Mouse (Mus musculus) frontal cortex, adult 2 months (tissue): ENCODE data around the gene Rhbdl1. TPM values are rescaled to one million over a fixed set of nuclear protein-coding genes. Genes with fewer than 3 reads are reported as not detected.
A peak's percentile ranks its signal among the peaks of the same experiment; 100 is the strongest.

Source experiments
- DNase-seq, 2 experiments: peaks; one replicate each; pipeline ENCODE4 v3.0.0; 2022; ENCODE audit warnings: low spot score in 1 of 2; ENCODE audit errors: extremely low spot score in 1 of 2
- polyA plus RNA-seq: library from polyadenylated mRNA; depleted of rRNA; stranded (reverse); fragments of >200 nt; gene quantifications from 2 replicates; pipeline ENCODE4 v1.2.3, GENCODE M21; 2012; rRNA removed

Rhbdl1 gene
- polyA plus RNA-seq, result 106 and 111 TPM in 2 replicates

DNA sequence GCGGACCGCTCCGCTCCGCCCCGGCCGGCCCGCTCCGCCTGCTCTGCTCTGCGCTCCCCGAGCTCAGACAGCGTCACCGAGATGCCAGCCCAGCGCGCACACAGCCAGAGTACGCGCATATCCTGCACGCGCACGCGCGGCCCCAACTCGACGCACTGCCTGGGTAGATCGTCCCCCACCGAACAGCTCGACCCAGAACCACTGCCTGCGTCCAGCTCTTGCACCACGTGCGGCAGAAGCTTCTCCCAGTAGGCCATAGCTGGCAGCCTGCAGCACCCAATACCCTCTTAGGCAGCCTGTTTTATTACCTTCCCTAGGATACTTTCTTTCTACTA lies at the start of gene Rhbdl1:
Rhbdl1 (minus strand) TSS at position 220 of the 335 bp plus-strand sequence.
- peak in 1 of 2 experiments; percentile 89 for DNase-seq

DNA sequence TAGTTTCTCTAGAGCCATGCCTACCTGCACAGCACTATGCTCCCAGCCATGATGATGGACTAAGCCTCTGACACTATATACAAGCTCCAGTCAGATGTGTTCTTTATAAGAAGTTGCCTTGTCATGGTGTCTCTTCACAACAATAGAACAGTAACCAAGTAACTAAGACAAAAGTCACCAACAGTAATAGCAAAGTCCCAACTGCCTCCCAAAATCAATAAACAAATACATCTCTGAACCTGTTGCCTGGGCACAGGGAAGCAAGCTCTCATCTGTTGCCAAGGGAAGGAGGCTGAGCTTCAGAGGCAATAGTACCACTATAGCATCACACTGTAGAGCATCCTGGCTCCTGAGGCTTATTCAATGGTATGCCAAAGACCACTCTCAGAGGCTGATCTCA lies 49.7 kb upstream of the Rhbdl1 start:
- no peak for DNase-seq

DNA sequence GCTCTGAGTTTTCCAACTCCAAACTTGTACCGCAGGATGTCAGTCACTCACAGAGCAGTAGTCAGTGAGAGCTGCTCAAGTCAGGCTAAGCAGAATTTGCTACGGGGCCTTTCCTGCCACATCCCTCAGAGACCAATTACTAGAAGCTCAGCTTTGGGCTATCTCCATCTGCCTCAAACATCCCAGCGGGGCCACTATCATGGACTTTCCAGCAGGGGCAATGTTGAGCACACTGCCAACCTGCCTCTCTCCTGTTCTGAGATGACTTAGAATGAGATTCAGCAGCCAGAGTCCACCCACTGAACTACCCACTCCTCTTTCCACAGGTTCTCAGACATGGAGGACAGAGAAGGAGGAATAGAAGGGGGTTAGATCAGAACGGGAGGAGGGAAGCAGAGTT lies 48.5 kb upstream of the Rhbdl1 start:
- peak in 1 of 2 experiments; percentile 53 for DNase-seq

DNA sequence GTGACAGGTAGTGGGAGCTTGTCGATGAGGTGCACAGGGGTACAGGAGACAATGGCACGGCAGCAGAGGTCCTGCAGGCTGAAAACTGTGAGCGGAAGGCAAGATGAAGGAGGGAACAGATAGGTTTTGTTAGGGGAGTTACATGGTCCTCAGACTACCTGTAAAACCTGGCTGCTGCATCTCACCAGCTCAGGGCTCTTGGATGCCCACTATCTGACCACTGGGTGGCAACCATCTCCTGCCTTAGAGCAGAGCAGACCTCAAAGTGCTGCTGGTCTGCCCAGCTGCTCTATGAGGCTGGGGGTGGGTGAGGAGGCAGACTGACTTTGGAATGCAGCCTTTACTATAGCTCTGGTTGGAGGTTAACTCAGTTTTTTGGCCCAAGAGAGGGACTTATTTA lies 46.7 kb upstream of the Rhbdl1 start:
- no peak for DNase-seq

DNA sequence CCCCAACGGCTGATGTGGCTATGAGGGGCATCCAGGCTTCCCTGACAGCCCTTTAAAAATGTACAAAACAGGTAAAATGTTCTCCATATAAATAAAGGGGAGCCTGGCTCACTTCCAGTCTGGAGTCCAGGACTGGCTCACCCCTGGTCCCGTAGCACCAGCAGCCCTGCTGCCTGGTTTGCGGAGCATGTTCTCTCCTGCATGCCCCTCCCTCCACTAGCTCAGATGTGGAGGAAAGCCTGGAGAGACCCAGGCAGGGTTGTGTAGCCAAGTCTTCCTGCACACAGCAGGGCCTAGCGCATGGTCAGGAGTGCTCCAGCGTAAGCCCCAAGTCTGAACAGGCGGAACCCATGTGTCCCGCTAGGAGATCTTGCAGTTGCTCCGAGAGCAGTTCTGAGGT lies 46.2 kb upstream of the Rhbdl1 start:
- no peak for DNase-seq

DNA sequence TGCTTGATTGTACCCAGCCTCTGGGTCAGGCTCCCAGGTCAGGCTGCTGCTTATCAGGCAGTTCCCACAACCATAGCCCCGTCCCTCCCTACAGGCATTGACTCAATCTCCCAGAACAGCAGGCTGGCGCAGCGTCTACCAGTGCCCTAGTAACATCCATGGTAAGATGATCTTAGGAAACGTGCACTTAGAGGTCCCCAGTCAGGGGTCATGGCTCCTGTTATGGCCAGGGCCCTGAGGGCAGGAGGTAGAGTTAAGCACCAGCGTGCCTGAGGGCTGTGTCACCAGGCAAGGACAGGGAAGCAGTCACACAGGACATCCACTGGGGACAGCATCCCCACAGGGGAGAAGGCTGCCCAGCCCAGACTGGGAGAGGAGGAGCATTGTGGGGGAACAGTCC lies 45.2 kb upstream of the Rhbdl1 start:
- no peak for DNase-seq

DNA sequence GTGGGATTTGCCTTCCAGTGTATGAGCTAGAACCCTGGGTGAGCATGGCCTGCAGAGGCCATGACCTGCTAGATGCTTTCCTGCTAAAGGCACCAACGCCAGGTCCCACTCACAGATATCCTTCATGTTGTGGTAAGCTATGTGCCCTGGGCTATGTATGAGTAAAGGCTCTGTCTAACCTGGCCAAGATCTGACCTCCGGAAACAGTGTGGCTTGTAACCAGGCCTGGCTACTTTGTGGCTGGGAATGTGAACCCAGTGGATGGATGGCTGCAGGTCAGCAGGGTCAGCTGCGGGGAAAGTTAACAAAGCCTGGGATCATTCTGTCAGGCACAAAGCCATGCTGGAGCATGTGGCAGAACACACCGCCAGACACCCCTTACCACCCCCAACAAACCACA lies 44.6 kb upstream of the Rhbdl1 start:
- DNase-seq, result no peak

DNA sequence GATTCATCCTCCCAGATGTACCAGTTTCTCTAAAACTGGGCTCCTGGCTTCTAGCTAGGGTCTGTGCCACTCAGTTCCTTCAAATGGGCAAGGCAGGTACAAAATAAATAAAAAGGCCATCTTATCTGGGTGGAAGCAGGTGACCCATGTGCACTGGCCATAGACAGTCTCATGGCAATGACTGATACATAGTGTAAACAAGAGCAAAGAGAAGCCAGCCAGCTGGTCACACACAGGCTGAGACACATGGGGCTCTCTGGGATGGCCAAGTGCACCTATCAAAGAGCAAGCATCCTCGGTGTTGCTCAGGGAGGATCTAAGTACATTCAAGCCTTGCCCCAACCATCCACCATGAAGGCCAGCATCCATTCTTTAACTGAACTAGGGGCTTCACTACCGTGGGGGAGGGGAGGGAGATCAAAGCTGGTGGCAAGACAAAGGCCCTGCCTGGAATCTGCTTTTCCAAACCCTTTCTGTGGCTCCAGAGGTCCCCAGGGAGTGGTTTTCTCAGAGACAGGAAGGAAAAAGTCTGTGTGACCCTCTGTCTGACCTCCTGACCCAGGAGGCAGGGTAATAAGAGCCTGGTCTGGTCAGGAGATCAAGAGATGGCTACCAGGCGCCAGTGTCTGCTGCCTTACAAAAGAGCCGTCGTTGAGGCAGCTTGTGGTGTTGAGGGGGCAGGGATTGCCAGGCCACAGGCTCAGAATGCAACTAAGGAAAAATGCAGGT lies 44.0 kb upstream of the Rhbdl1 start:
- no peak for DNase-seq

DNA sequence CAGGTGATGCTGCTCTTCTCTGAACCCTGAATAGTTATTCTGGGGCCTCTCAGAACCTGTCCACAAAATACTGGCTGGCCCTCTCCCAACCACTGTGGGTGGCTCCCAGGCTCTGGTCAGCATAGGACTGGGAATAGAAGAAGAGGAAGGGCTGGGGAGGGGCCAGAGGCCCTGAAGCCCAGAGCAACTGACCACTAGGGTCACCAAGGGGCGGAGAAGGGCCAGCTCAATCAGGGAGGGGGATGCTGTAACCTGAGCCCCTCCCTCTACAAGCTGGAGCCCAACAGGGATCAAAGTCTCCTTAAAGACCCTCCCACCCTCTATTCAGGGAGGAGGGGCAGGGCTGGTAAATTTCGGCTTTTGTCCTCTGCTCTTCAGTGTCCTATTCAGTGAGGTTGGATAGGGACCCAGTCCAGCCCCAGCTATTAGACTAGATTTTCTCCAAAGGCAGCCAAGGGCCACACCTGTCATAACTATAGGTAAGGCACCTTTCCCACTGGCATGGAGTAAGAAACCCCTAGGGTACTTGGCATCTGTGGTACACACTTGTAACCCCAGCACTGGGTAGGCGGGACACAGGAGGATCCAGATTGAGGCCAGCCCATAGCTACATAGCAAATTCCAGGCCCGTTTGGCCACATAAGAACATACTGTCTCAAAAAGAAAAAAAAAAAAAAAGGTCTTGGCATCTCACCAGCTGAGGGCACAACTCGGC lies 43.3 kb upstream of the Rhbdl1 start, which contains the start of gene Wfikkn1:
Wfikkn1 (minus strand) TSS at position 663 of the 715 bp plus-strand sequence.
- no peak for DNase-seq

DNA sequence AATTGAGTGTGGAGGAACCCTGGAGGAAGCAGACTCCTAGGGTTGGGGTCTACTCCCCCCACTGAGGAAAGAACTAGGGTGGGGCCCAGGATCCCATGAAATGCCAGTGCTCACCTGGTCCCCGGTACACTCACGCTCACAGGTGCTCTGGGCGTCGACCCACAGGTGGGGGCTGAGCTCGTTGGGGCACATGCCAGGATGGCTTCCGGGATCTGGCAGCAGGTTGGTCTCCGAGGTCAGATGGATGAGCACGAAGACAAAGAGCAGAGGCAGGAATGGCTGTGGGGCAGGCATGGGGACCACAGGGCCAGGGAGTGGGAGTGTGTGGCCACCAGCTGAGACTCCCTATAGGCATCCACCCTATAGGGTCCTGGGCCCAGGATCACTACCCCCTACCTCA lies 42.7 kb upstream of the Rhbdl1 start:
- no peak for DNase-seq

DNA sequence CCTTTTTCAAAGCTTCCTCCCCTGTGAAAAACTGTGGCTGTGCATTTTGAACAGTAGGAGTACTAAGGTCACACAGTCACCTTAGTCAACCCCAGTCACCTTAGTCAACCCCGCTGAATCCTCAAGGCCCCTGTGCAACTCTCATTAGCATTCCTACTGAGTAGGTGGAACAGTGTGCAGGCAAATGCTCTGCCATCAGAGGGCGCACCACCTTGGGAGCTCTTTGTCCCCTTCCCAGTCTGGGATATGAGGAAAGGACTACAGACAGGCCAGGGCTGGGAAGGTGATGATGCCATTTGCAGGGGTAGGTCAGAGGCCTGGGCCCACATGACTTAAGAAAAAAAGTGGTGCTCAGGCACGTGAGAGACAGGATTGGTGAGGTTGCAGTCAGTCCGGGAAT lies 42.2 kb upstream of the Rhbdl1 start:
- DNase-seq, result peak in 1 of 2 experiments; percentile 69

DNA sequence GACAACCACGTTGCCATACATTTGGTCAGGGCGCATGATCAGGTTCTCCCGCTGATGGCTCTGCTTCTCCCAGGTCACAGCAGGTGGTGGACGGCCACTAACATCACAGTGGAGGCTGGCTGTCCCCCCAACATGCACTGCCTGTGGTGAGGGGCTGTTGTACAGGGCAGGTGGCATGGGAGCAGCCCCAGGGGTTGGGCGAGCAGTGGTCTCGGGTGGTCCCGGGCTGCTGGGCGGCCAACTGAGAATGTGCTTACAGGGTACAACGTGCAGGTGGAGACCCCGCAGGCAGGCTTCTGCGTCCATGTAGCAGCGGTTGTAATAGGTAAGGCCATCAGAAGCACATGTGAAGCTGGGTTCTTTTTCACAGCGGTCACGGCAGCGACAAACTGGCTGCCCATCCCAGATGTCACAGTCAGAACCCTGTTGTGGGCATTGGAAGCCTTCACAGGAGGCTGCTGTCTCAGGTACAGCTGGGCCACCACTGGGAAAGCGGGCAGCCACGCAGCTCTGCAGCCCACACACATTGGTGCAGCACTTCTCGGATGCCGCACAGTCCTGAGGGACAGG lies 41.6 kb upstream of the Rhbdl1 start:
- no peak for DNase-seq

DNA sequence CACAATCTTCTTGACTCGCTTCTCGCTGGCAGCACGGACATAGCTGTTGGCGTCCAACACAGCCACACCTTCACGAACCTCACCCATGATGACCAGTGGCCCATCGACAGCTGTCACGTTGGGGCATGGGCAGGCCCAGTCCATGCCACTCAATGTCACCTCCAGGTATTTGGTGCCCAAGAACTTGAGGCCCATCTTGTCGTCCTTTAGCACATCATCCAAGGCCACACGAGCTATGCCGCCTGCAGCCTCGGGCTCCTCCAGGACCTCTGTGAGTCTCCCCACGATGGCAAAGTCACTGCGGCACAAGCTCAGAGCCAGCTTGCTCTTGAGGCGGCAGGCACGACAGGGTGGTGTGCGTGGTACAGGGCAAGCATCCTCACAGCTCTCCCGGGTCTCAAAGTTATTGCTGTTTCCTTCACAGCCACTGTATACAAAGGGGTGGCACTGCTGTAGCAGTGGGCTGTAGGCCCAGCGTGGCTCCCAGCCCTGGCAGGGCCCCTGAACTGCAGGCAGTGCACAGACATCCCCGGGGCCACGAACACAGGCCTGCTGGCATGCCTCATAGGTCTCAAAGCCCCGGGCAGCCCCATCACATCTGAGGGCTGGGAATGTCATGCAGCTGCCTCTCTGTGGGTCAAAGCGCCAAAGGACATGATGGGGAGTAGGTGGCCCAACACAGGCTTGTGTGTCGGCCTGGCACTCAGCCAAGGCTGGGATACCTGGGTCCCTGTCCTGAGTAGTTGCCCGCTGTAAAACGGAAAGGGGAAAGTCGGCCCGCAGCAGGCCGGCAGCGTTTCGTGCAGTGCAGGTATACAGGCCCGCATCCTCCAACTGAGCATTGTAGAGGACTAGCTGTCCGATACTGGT lies 40.9 kb upstream of the Rhbdl1 start:
- DNase-seq, result no peak

DNA sequence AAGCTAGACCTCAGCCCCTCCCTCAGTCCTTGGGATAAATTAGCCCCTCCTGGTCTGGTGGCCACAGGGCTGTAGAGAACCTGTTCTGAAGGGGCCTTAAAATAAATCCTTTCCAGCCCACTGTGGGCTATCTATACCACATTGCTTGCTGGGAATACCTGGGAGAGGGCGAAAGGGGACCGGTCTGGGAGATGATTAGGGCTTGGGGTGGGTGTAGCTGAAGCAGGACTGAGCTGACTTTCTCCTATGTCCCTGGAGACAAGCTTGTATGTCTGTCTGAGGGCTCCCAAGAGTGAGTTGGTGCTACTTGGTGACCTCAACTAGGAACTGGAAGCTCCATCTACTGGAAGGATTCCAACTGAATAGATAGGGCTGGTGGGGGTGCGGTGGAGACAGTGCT lies 39.9 kb upstream of the Rhbdl1 start:
- DNase-seq, result no peak

DNA sequence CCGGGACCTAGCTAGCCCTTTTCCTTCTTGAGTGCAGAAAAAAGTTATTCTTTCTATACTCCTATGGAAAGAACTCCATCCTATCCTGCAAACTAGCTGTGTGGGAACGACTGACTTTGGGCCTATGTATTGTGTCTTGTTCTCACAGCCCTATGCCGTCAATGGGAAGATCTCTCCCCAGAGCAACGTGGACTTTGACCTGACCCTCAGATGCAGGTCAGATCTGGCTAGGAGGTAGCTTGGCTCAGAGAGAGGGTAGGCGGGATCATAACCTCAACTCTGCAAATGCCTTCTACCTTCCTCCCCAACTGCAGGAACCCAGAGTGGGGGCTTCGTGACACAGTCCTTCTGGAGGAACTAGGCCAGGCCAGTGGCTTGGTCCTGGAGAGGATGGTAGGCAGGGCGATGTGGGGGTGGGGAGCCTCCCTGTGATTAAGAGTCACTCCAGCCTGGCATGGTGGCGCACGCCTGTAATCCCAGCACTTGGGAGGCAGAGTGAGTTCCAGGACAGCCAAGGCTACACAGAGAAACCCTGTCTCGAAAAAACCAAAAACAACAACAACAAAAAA lies 39.3 kb upstream of the Rhbdl1 start:
- DNase-seq, result no peak

DNA sequence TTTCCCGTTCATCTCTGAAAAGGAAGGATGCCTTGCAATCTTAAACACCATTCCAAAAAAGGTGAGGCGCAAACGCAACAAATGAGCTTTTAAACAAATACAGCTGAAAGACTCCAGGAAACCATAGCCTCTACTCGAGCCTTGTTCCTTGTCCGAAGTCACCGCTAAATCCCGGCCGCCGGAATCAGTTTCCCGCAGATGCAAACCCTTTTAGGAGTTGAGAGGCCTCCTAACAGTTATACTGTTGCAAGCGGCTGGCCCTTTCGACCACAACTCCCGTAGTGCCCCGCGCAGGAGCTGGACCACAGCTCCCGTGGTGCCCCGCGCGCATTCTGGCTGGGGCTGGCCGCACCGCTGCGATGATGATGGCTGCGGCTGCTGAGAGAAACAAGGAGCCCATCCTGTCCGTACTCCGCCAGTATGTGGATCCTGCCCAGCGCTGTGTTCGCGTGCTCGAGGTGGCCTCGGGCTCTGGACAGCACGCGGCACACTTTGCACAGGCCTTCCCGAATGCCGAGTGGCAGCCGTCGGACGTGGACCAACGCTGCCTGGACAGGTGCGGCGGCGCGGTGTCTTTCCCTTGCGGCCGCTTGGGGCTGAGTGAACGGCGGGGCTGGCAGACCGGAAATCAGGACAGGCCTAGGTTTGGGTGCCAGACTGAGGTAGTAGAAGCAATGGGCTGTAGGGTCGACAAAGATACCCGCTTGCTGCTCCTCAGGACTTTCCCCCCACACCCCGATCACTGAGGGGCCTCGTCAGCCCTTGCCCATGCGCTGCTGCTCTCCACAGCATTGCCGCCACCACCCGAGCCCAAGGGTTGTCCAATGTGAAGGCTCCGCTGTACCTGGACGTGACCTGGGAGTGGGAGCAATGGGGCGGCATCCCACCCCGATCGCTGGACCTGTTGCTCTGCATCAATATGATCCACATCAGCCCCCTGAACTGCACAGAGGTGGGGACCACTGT lies 38.4 kb upstream of the Rhbdl1 start:
- peak; percentile 80 to 90 for DNase-seq

DNA sequence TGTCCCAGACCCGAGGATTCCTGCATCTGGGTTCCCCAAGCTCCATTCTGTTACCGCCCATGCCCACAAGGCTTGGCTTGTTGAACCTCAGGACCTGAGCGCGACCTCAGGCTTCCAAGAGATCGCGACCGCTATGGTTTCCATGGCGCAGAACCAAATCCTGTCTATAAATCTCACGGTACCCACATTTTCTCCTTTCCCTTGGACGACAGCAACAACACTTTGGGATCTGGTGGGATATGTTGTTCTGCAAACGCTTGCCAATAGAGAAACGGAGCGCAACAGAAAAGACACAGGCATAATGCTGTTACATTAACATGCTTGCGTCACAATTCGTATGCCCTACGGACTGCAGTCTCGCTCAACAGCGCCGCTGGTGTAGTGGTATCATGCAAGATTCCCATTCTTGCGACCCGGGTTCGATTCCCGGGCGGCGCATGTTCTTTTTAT lies 37.7 kb upstream of the Rhbdl1 start, which contains the start of gene Mettl26:
Mettl26 (plus strand) TSS at position 354 of the 450 bp plus-strand sequence.
- peak; percentile 93 to 100 for DNase-seq

DNA sequence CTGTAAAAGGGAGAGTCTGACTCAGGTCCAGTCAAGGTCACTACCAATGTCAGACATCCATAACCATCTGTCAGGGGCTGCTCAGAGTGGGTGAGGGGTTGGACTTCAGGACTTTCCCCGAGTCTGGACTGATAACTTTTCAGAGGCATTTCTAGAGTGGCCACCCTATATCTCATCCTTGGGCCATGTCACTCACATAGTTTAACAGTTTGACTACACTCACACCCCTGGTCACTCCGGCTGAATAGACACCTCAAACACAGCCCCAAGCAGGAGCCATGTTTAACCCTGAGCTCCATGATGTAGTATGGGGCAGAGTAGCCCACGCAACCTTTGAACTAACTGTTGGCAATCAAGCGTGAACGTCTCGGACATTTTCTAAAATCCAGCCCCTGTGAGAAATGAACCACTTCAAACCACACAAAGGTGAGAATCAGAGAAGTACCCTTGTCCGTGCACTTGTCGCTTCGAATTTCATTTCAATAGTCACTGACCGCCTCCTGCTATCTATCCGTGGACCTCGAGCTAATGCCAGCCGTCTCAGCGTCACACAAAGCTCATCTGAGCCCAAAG lies 37.1 kb upstream of the Rhbdl1 start:
- no peak for DNase-seq
